Mouse (Mus musculus) heart, embryonic 10.5 days (tissue): ENCODE results near the gene Rassf3. TPM values are rescaled to one million over a fixed set of nuclear protein-coding genes. Genes with fewer than 3 reads are reported as not detected.

ENCODE experiments used
- DNase-seq: peaks from one replicate; pipeline ENCODE4 v3.0.0-alpha.2; 2017; ENCODE audit warnings: low spot score
- H3K27ac ChIP-seq: fragments of 300-500 bp; sonication (generic); 2 replicates; pipeline ENCODE4 v1.5.1; 2016; ENCODE audit warnings: mild to moderate bottlenecking
- H3K27me3 ChIP-seq: fragments of 300-500 bp; sonication (generic); 2 replicates; pipeline ENCODE4 v1.6.1; 2016; ENCODE audit warnings: mild to moderate bottlenecking; ENCODE audit not compliant: poor library complexity, insufficient read depth, severe bottlenecking
- H3K36me3 ChIP-seq: fragments of 300-500 bp; sonication (generic); 2 replicates; pipeline ENCODE4 v1.6.1; 2016; ENCODE audit warnings: mild to moderate bottlenecking, moderate library complexity
- H3K4me1 ChIP-seq: fragments of 300-500 bp; sonication (generic); 2 replicates; pipeline ENCODE4 v1.6.1; 2016; ENCODE audit warnings: mild to moderate bottlenecking
- H3K4me3 ChIP-seq: fragments of 300-500 bp; sonication (generic); 2 replicates; pipeline ENCODE4 v1.5.1; 2016; ENCODE audit warnings: mild to moderate bottlenecking, moderate library complexity
- H3K9me3 ChIP-seq: fragments of 300-500 bp; sonication (generic); 2 replicates; pipeline ENCODE4 v1.6.1; 2016; ENCODE audit warnings: mild to moderate bottlenecking, moderate library complexity
- WGBS: fragments of 180-500 bp; shearing (Covaris S2); methylation state at CpG from one replicate; pipeline ENCODE4 v1.1.7; 2016; 5-methylcytosine and 5-hydroxymethylcytosine counted together
- polyA plus RNA-seq: library from polyadenylated mRNA; unstranded; fragments of >200 nt; fragmentation: Nextera tagmentation; extraction: Ambion mirVana; gene quantifications from 2 replicates; pipeline ENCODE4 v1.2.1, GENCODE M21; 2016

Gene Rassf3
- polyA plus RNA-seq, 1 experiment from 2014 or later = 21.1 TPM

GRCm38 (mm10) chr10:121419640-121420470 lies 56.3 kb downstream of the Rassf3 start:
- Histone ChIP-seq H3K27me3 (no peaks in the 10 kb centered on the region), H3K27ac (peak overlapping the region; percentile 57; the same call in 1 of the 2 replicates), H3K36me3 (peaks cover 21% of the 10 kb centered on the region), H3K4me1 (peaks cover 73% of the 10 kb centered on the region), H3K4me3 (no peak overlapping the region), H3K9me3 (no peaks in the 10 kb centered on the region)
- no peak for DNase-seq
- 57% methylated on average over 22 of the region's 22 CpGs for WGBS

- H3K27ac ChIP-seq = 0 out of 2 replicates have a peak overlapping the region, but pooled peaks have one; percentile 57
- H3K4me3 ChIP-seq = no peak overlapping the region
- DNase-seq = no peak
- peaks cover 31% of the 10 kb centered on the region for H3K36me3 ChIP-seq
- 83% methylated on average over 14 of the region's 14 CpGs for WGBS
- H3K9me3 ChIP-seq = no peaks in the 10 kb centered on the region
- H3K27me3 ChIP-seq = no peaks in the 10 kb centered on the region
- peaks cover 69% of the 10 kb centered on the region for H3K4me1 ChIP-seq
These were observed 57.3 kb downstream of the Rassf3 start for GRCm38 (mm10) chr10:121418835-121419234.

- Histone ChIP-seq H3K4me3 (no peak overlapping the region), H3K36me3 (peaks cover 65% of the 10 kb centered on the region), H3K27me3 (no peaks in the 10 kb centered on the region), H3K9me3 (no peaks in the 10 kb centered on the region), H3K4me1 (peaks cover 32% of the 10 kb centered on the region), H3K27ac (no peak overlapping the region)
- DNase-seq = no peak
- WGBS = 88% methylated on average over 13 of the region's 13 CpGs
These were observed 62.0 kb downstream of the Rassf3 start for GRCm38 (mm10) chr10:121414127-121414526.

- Histone ChIP-seq H3K4me3 (no peak overlapping the region), H3K27ac (no peak overlapping the region), H3K9me3 (no peaks in the 10 kb centered on the region), H3K36me3 (peaks cover 65% of the 10 kb centered on the region), H3K27me3 (no peaks in the 10 kb centered on the region), H3K4me1 (peaks cover 19% of the 10 kb centered on the region)
- WGBS = 87% methylated on average over 17 of the region's 17 CpGs
- no peak for DNase-seq
These were observed 63.3 kb downstream of the Rassf3 start for GRCm38 (mm10) chr10:121412824-121413223.

GRCm38 (mm10) chr10:121411721-121412455 lies 64.3 kb downstream of the Rassf3 start:
- peaks cover 63% of the 10 kb centered on the region for H3K36me3 ChIP-seq
- DNase-seq = no peak
- 75% methylated on average over 11 of the region's 11 CpGs for WGBS

GRCm38 (mm10) chr10:121409717-121410116 lies 66.4 kb downstream of the Rassf3 start:
- H3K27ac ChIP-seq = no peak overlapping the region
- DNase-seq = no peak
- H3K4me3 ChIP-seq = no peak overlapping the region
- no peaks in the 10 kb centered on the region for H3K27me3 ChIP-seq
- H3K36me3 ChIP-seq = peaks cover 43% of the 10 kb centered on the region
- 72% methylated on average over 7 of the region's 7 CpGs for WGBS
- no peaks in the 10 kb centered on the region for H3K9me3 ChIP-seq
- peaks cover 8% of the 10 kb centered on the region for H3K4me1 ChIP-seq

More at GRCm38 (mm10) chr10:121411721-121412455, 64.3 kb downstream of the Rassf3 start:
- Histone ChIP-seq H3K27ac (peak overlapping the region; percentile 22; the same call in 1 of the 2 replicates), H3K4me3 (no peak overlapping the region), H3K27me3 (no peaks in the 10 kb centered on the region), H3K9me3 (no peaks in the 10 kb centered on the region), H3K4me1 (peaks cover 14% of the 10 kb centered on the region)

- no peak for DNase-seq
- 54% methylated on average over 6 of the region's 9 CpGs for WGBS
- H3K27me3 ChIP-seq = no peaks in the 10 kb centered on the region
- H3K9me3 ChIP-seq = no peaks in the 10 kb centered on the region
- no peak overlapping the region for H3K27ac ChIP-seq
- H3K4me1 ChIP-seq = peaks cover 5% of the 10 kb centered on the region; the same call in 1 of the 2 replicates
- peaks cover 7% of the 10 kb centered on the region; the same call in 1 of the 2 replicates for H3K36me3 ChIP-seq
- H3K4me3 ChIP-seq = no peak overlapping the region
These were observed 72.2 kb downstream of the Rassf3 start for GRCm38 (mm10) chr10:121403946-121404345.

- Histone ChIP-seq H3K4me1 (peaks cover 5% of the 10 kb centered on the region; the same call in 1 of the 2 replicates), H3K9me3 (no peaks in the 10 kb centered on the region), H3K27me3 (no peaks in the 10 kb centered on the region), H3K27ac (no peak overlapping the region), H3K4me3 (no peak overlapping the region), H3K36me3 (peaks cover 7% of the 10 kb centered on the region; the same call in 1 of the 2 replicates)
- no peak for DNase-seq
- 52% methylated on average over 9 of the region's 9 CpGs for WGBS
These were observed 73.0 kb downstream of the Rassf3 start for GRCm38 (mm10) chr10:121403104-121403503.

- Histone ChIP-seq H3K36me3 (peaks cover 12% of the 10 kb centered on the region), H3K27ac (no peak overlapping the region), H3K9me3 (no peaks in the 10 kb centered on the region), H3K4me1 (peaks cover 7% of the 10 kb centered on the region), H3K27me3 (no peaks in the 10 kb centered on the region), H3K4me3 (no peak overlapping the region)
- DNase-seq = no peak
- WGBS = 64% methylated on average over 7 of the region's 7 CpGs
These were observed 75.1 kb downstream of the Rassf3 start for GRCm38 (mm10) chr10:121401005-121401404.

- H3K27me3 ChIP-seq = no peaks in the 10 kb centered on the region
- peaks cover 27% of the 10 kb centered on the region for H3K4me1 ChIP-seq
- no peaks in the 10 kb centered on the region for H3K9me3 ChIP-seq
- H3K36me3 ChIP-seq = peaks cover 35% of the 10 kb centered on the region
- no peak for DNase-seq
- H3K27ac ChIP-seq = no peak overlapping the region
- 89% methylated on average over 7 of the region's 7 CpGs for WGBS
- no peak overlapping the region for H3K4me3 ChIP-seq
These were observed 77.5 kb downstream of the Rassf3 start for GRCm38 (mm10) chr10:121398599-121398998.

GRCm38 (mm10) chr10:121395542-121396176 lies 80.5 kb downstream of the Rassf3 start:
- Histone ChIP-seq H3K36me3 (peaks cover 57% of the 10 kb centered on the region), H3K4me3 (no peak overlapping the region), H3K4me1 (peaks cover 22% of the 10 kb centered on the region), H3K9me3 (no peaks in the 10 kb centered on the region), H3K27ac (peak overlapping the region; percentile 52; the same call in 1 of the 2 replicates), H3K27me3 (no peaks in the 10 kb centered on the region)
- 66% methylated on average over 20 of the region's 20 CpGs for WGBS
- DNase-seq = no peak

GRCm38 (mm10) chr10:121394789-121395325 lies 81.3 kb downstream of the Rassf3 start:
- DNase-seq = no peak
- Histone ChIP-seq H3K4me3 (no peak overlapping the region), H3K27ac (peak overlapping the region; percentile 62), H3K4me1 (peaks cover 23% of the 10 kb centered on the region), H3K27me3 (no peaks in the 10 kb centered on the region), H3K9me3 (no peaks in the 10 kb centered on the region), H3K36me3 (peaks cover 65% of the 10 kb centered on the region)
- 76% methylated on average over 18 of the region's 18 CpGs for WGBS
